Mouse (Mus musculus): ENCODE measurements around the gene Frg2f1. TPM values are rescaled to one million over a fixed set of nuclear protein-coding genes. Genes with fewer than 3 reads are reported as not detected.
"Not testable (repeated sequence)": the region's sequence is repeated elsewhere in the genome, so short reads cannot be mapped to it uniquely, and the experiment has no call there.

Frg2f1 gene
- polyA plus RNA-seq, 1 experiment from 2014 or later: 1.9 TPM

DNA sequence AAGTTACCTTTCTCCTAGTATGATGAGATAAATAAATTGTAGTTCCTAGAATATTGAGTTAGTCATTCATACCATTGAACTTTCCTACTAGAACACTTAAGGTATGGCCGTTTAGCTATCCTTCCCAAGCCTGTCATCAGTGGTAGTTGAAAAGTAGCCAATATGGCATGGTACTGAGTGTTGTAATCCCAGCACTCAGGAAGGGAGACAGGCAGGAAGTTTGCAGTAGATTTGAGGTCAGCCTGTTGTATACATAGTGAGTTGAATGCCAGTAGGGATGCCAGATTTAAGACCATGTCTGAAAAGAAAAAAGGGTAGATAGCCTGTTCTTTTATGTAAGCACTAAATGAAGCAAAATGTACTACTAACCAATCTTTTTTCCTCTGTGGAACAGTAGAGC, 11.5 kb upstream of the Frg2f1 start:
- no peaks in the 10 kb centered on the region for H3K4me1 ChIP-seq (replicated peaks; ENCODE audit: control insufficient read depth, insufficient read depth, low read length)
- H3K27me3 ChIP-seq (replicated peaks; ENCODE audit: control insufficient read depth, insufficient read depth, low read length): no peaks in the 10 kb centered on the region
- no peaks in the 10 kb centered on the region for H3K9me3 ChIP-seq (ENCODE audit: control insufficient read depth, low read length)
- no peak for ATAC-seq (replicated peaks; ENCODE audit: low FRiP score)
- no peak overlapping the region for H3K4me2 ChIP-seq
- H3K9ac ChIP-seq (ENCODE audit: low read depth, low read length): no peak overlapping the region
- 70% methylated on average over 1 of the region's 1 CpGs for WGBS
- H3K36me3 ChIP-seq (ENCODE audit: control insufficient read depth, insufficient read depth, low read length): no peaks in the 10 kb centered on the region
- H3K27ac ChIP-seq (ENCODE audit: low read depth, low read length): no peak overlapping the region
- H3K4me3 ChIP-seq (ENCODE audit: low read depth, low read length): no peak overlapping the region
- no peak for DNase-seq (ENCODE audit: low spot score)

DNA sequence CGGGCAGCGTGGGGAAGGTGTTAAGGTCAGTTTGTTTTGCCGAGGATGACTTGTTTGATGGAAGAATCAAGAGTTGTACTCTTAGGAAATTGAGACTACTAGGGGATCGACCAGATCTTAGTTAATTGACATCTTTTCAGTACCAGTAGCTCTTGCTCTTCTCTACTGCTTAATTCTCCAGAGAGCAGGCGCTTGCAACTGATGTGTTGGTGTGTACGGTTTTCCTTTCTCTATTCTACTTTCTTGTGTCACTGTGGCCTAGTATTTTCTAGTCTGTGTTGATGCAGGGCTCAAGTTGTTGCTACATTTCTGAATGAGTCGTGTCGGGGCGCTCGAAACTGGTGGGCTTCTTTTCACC, 1.2 kb upstream of the Frg2f1 start:
- Histone ChIP-seq H3K36me3 (ENCODE audit: control insufficient read depth, insufficient read depth, low read length) (no peaks in the 10 kb centered on the region), H3K27me3 (replicated peaks; ENCODE audit: control insufficient read depth, insufficient read depth, low read length) (no peaks in the 10 kb centered on the region), H3K9me3 (ENCODE audit: control insufficient read depth, low read length) (no peaks in the 10 kb centered on the region), H3K4me2 (peak overlapping the region; percentile 91), H3K4me1 (replicated peaks; ENCODE audit: control insufficient read depth, insufficient read depth, low read length) (peaks cover 17% of the 10 kb centered on the region), H3K4me3 (ENCODE audit: low read depth, low read length) (peak overlapping the region; percentile 87), H3K27ac (ENCODE audit: low read depth, low read length) (peak overlapping the region; percentile 92; the same call in 1 of the 2 replicates), H3K9ac (ENCODE audit: low read depth, low read length) (peak overlapping the region; percentile 88)
- no peak for DNase-seq (ENCODE audit: low spot score)
- 8% methylated on average over 10 of the region's 10 CpGs for WGBS
- ATAC-seq (replicated peaks; ENCODE audit: low FRiP score): no peak

DNA sequence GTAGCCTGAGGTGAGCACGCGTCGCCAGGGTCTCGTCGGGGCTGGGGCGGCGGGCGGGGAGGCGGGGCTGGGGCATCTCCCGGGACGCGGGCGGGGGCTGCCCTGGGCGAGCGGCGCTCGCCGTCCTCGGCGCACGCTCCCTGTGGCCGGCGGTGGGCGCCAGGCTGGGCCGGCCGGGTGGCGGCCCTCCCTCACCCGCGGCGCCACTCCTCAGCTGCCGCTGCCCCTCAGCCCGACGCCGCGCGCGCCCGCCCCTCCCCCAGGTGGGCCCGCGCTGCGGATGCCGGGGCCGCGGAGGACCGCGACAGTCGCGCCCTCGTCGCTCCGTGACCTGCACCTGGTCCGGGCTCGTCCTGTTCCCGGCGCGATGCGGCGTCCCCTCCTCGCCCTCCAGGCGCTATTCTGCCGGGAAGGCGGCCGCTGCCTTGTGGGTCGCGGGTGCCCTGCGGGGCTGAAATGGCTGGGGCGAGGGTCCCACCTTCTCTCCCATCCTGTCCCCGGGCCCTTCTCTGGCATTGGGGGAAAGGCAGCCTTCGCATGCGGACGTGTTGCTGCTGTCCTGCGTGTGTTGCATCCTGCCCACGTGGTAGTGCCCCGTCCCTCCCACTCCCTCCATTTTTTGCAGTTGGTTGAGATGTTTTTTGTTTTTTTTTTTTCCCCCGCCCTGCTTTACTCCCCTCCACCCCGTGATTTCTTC, 655 bp upstream of the Frg2f1 start:
- under 1% methylated on average over 52 of the region's 76 CpGs for WGBS
- ATAC-seq (replicated peaks; ENCODE audit: low FRiP score) (peak; percentile 77), DNase-seq (ENCODE audit: low spot score) (peak; percentile 72)
- H3K27me3 ChIP-seq (replicated peaks; ENCODE audit: control insufficient read depth, insufficient read depth, low read length): no peaks in the 10 kb centered on the region
- no peaks in the 10 kb centered on the region for H3K9me3 ChIP-seq (ENCODE audit: control insufficient read depth, low read length)
- H3K4me3 ChIP-seq (ENCODE audit: low read depth, low read length): peak overlapping the region; percentile 87
- H3K27ac ChIP-seq (ENCODE audit: low read depth, low read length): peak overlapping the region; percentile 92
- H3K4me1 ChIP-seq (replicated peaks; ENCODE audit: control insufficient read depth, insufficient read depth, low read length): peaks cover 17% of the 10 kb centered on the region
- H3K9ac ChIP-seq (ENCODE audit: low read depth, low read length): peak overlapping the region; percentile 88
- no peaks in the 10 kb centered on the region for H3K36me3 ChIP-seq (ENCODE audit: control insufficient read depth, insufficient read depth, low read length)
- peak overlapping the region; percentile 91 for H3K4me2 ChIP-seq

- WGBS: 78% methylated on average over 4 of the region's 4 CpGs
- no peak overlapping the region for H3K4me3 ChIP-seq (ENCODE audit: low read depth, low read length)
- H3K27ac ChIP-seq (ENCODE audit: low read depth, low read length): no peak overlapping the region
- H3K27me3 ChIP-seq (replicated peaks; ENCODE audit: control insufficient read depth, insufficient read depth, low read length): no peaks in the 10 kb centered on the region
- DNase-seq (ENCODE audit: low spot score) (no peak), ATAC-seq (replicated peaks; ENCODE audit: low FRiP score) (no peak)
- H3K9me3 ChIP-seq (ENCODE audit: control insufficient read depth, low read length): no peaks in the 10 kb centered on the region
- no peak overlapping the region for H3K4me2 ChIP-seq
- peaks cover 14% of the 10 kb centered on the region for H3K4me1 ChIP-seq (replicated peaks; ENCODE audit: control insufficient read depth, insufficient read depth, low read length)
- H3K36me3 ChIP-seq (ENCODE audit: control insufficient read depth, insufficient read depth, low read length): no peaks in the 10 kb centered on the region
- no peak overlapping the region for H3K9ac ChIP-seq (ENCODE audit: low read depth, low read length)
Measured at GRCm38 (mm10) chr4:119537436-119537835, 1.9 kb downstream of the Frg2f1 start.

- H3K4me1 ChIP-seq (replicated peaks; ENCODE audit: control insufficient read depth, insufficient read depth, low read length): peaks cover 14% of the 10 kb centered on the region
- H3K27ac ChIP-seq (ENCODE audit: low read depth, low read length); ATAC-seq (replicated peaks; ENCODE audit: low FRiP score); H3K9me3 ChIP-seq (ENCODE audit: control insufficient read depth, low read length); H3K4me2 ChIP-seq; H3K4me3 ChIP-seq (ENCODE audit: low read depth, low read length); H3K36me3 ChIP-seq (ENCODE audit: control insufficient read depth, insufficient read depth, low read length); H3K9ac ChIP-seq (ENCODE audit: low read depth, low read length); DNase-seq (ENCODE audit: low spot score); H3K27me3 ChIP-seq (replicated peaks; ENCODE audit: control insufficient read depth, insufficient read depth, low read length): not testable (repeated sequence)
- 61% methylated on average over 4 of the region's 4 CpGs for WGBS
Measured at GRCm38 (mm10) chr4:119536615-119537014, 2.7 kb downstream of the Frg2f1 start, which contains the start of gene Foxj3. Foxj3 (plus strand) TSS chr4:119537004.

DNA sequence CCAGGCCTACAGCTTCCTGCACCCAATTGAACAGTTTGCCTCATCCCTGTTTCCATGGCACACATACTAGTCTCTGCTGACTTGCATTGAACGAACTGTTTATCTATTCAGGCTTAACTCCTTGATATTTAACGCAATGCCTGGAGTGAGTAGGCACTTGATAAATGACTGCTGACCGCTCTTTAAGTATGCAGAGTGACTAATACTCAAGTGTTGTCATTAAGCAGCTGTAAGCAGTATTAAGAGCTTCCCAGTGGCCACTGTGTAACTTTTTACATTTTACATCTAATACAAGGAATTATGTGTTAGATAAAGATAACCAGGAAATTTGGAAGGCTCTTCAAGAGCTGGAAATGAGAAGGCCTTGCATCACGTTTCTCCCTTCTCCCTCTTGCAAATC, 4.2 kb downstream of the Frg2f1 start:
- Histone ChIP-seq H3K4me1 (replicated peaks; ENCODE audit: control insufficient read depth, insufficient read depth, low read length) (0 out of 2 replicates have a peak, but pooled peaks cover 5% of the 10 kb centered on the region), H3K4me2 (no peak overlapping the region), H3K9ac (ENCODE audit: low read depth, low read length) (no peak overlapping the region), H3K9me3 (ENCODE audit: control insufficient read depth, low read length) (no peaks in the 10 kb centered on the region), H3K27me3 (replicated peaks; ENCODE audit: control insufficient read depth, insufficient read depth, low read length) (no peaks in the 10 kb centered on the region), H3K27ac (ENCODE audit: low read depth, low read length) (no peak overlapping the region), H3K36me3 (ENCODE audit: control insufficient read depth, insufficient read depth, low read length) (no peaks in the 10 kb centered on the region), H3K4me3 (ENCODE audit: low read depth, low read length) (no peak overlapping the region)
- no peak for DNase-seq (ENCODE audit: low spot score)
- ATAC-seq (replicated peaks; ENCODE audit: low FRiP score): no peak
- WGBS: 62% methylated on average over 4 of the region's 4 CpGs

DNA sequence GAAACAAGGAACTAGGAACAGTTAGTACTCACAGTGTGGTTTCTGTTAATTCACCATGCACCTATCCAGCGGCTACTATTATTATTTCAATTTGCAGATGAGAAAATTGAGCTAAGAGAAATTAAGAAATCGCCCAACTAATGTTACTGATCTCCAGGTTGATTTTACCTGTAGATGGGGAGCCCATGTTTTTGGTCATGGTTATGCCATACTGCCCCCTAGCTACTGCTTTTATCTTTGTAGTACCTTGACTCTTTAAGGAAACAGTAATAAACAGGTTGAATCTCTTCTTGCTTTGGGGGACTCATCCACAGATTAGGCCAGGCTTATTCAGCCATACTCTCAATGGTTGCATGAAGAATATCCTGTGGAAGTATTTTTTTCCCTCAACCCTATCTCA, 7.5 kb downstream of the Frg2f1 start:
- Histone ChIP-seq H3K27ac (ENCODE audit: low read depth, low read length) (no peak overlapping the region), H3K4me3 (ENCODE audit: low read depth, low read length) (no peak overlapping the region), H3K9ac (ENCODE audit: low read depth, low read length) (no peak overlapping the region), H3K4me2 (no peak overlapping the region), H3K4me1 (replicated peaks; ENCODE audit: control insufficient read depth, insufficient read depth, low read length) (no peaks in the 10 kb centered on the region), H3K36me3 (ENCODE audit: control insufficient read depth, insufficient read depth, low read length) (no peaks in the 10 kb centered on the region), H3K27me3 (replicated peaks; ENCODE audit: control insufficient read depth, insufficient read depth, low read length) (no peaks in the 10 kb centered on the region), H3K9me3 (ENCODE audit: control insufficient read depth, low read length) (no peaks in the 10 kb centered on the region)
- ATAC-seq (replicated peaks; ENCODE audit: low FRiP score): no peak
- DNase-seq (ENCODE audit: low spot score): no peak
- 59% methylated on average over 2 of the region's 2 CpGs for WGBS

- Histone ChIP-seq H3K4me1 (replicated peaks; ENCODE audit: control insufficient read depth, insufficient read depth, low read length) (no peaks in the 10 kb centered on the region), H3K36me3 (ENCODE audit: control insufficient read depth, insufficient read depth, low read length) (no peaks in the 10 kb centered on the region), H3K4me2 (no peak overlapping the region), H3K27ac (ENCODE audit: low read depth, low read length) (no peak overlapping the region), H3K9me3 (ENCODE audit: control insufficient read depth, low read length) (no peaks in the 10 kb centered on the region), H3K27me3 (replicated peaks; ENCODE audit: control insufficient read depth, insufficient read depth, low read length) (no peaks in the 10 kb centered on the region), H3K4me3 (ENCODE audit: low read depth, low read length) (no peak overlapping the region), H3K9ac (ENCODE audit: low read depth, low read length) (no peak overlapping the region)
- ATAC-seq (replicated peaks; ENCODE audit: low FRiP score) (no peak), DNase-seq (ENCODE audit: low spot score) (no peak)
Measured at GRCm38 (mm10) chr4:119526329-119526845, 12.9 kb downstream of the Frg2f1 start.

DNA sequence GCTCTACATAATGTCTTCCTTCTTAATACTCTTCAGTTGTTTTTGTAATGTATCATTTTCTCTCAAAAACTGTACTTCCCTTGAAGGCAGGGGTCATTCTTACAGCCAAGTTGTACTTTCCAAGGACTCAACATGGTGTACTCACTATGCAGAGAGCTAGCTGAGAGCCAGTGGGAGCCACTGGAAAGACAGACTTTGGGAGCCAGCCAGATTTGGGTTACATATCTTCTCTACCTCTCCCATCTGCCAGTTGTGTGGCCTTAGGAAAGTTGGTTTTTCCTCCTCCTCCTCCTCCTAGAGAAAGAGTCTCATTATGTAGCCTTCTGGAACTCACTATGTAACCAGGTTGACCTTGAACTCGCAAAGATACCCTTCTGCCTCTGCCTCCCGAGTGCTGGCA, 14.9 kb downstream of the Frg2f1 start:
- Histone ChIP-seq H3K9ac (ENCODE audit: low read depth, low read length) (no peak overlapping the region), H3K27me3 (replicated peaks; ENCODE audit: control insufficient read depth, insufficient read depth, low read length) (no peaks in the 10 kb centered on the region), H3K27ac (ENCODE audit: low read depth, low read length) (no peak overlapping the region), H3K4me3 (ENCODE audit: low read depth, low read length) (no peak overlapping the region), H3K9me3 (ENCODE audit: control insufficient read depth, low read length) (no peaks in the 10 kb centered on the region), H3K36me3 (ENCODE audit: control insufficient read depth, insufficient read depth, low read length) (no peaks in the 10 kb centered on the region), H3K4me2 (no peak overlapping the region), H3K4me1 (replicated peaks; ENCODE audit: control insufficient read depth, insufficient read depth, low read length) (no peaks in the 10 kb centered on the region)
- ATAC-seq (replicated peaks; ENCODE audit: low FRiP score) (no peak), DNase-seq (ENCODE audit: low spot score) (no peak)
- WGBS: 81% methylated on average over 2 of the region's 2 CpGs
